Mouse (Mus musculus): ENCODE results near the gene Pde6h.
"Not testable (repeated sequence)": the region's sequence is repeated elsewhere in the genome, so short reads cannot be mapped to it uniquely, and the experiment has no call there.

Pde6h gene

GRCm38 (mm10) chr6:136941051-136942021 is 17.7 kb downstream of the Pde6h start, which contains the start of gene Arhgdib:
TSS of gene Arhgdib (minus strand) at chr6:136941899.
- peak; percentile 38 to 71 for DNase-seq (ENCODE audit: low spot score in 2 of 2)

GRCm38 (mm10) chr6:136942280-136942679 is 18.6 kb downstream of the Pde6h start:
- DNase-seq (ENCODE audit: low spot score in 2 of 2), result no peak

GRCm38 (mm10) chr6:136943392-136943791 is 19.8 kb downstream of the Pde6h start:
- DNase-seq (ENCODE audit: low spot score in 2 of 2), result no peak

GRCm38 (mm10) chr6:136944511-136944910 is 20.9 kb downstream of the Pde6h start:
- no peak for DNase-seq (ENCODE audit: low spot score in 2 of 2)

- peak; percentile 50 to 71 for DNase-seq (ENCODE audit: low spot score in 2 of 2)
Measured at GRCm38 (mm10) chr6:136946241-136946640, 22.6 kb downstream of the Pde6h start.

GRCm38 (mm10) chr6:136946943-136947342 is 23.3 kb downstream of the Pde6h start:
- DNase-seq (ENCODE audit: low spot score in 2 of 2), result no peak

- no peak for DNase-seq (ENCODE audit: low spot score in 2 of 2)
Measured at GRCm38 (mm10) chr6:136947716-136948115, 24.1 kb downstream of the Pde6h start.

- no peak for DNase-seq (ENCODE audit: low spot score in 2 of 2)
Measured at GRCm38 (mm10) chr6:136950171-136950570, 26.5 kb downstream of the Pde6h start.

GRCm38 (mm10) chr6:136952930-136953329 is 29.3 kb downstream of the Pde6h start:
- DNase-seq (ENCODE audit: low spot score in 2 of 2), result no peak

GRCm38 (mm10) chr6:136954192-136954591 is 30.6 kb downstream of the Pde6h start:
- no peak for DNase-seq (ENCODE audit: low spot score in 2 of 2)

GRCm38 (mm10) chr6:136954715-136955114 is 31.1 kb downstream of the Pde6h start:
- DNase-seq (ENCODE audit: low spot score in 2 of 2), result no peak

- DNase-seq (ENCODE audit: low spot score in 2 of 2), result no peak
Measured at GRCm38 (mm10) chr6:136955240-136955639, 31.6 kb downstream of the Pde6h start.

GRCm38 (mm10) chr6:136957062-136957461 is 33.4 kb downstream of the Pde6h start:
- DNase-seq (ENCODE audit: low spot score in 2 of 2), result no peak

- no peak for DNase-seq (ENCODE audit: low spot score in 2 of 2)
Measured at GRCm38 (mm10) chr6:136959131-136959530, 35.5 kb downstream of the Pde6h start.

GRCm38 (mm10) chr6:136962957-136963356 is 39.3 kb downstream of the Pde6h start:
- DNase-seq (ENCODE audit: low spot score in 2 of 2), result no peak

- DNase-seq (ENCODE audit: low spot score in 2 of 2), result peak in 1 of 2 experiments; percentile 29
Measured at GRCm38 (mm10) chr6:136964609-136965510, 41.2 kb downstream of the Pde6h start.

- no peak for DNase-seq (ENCODE audit: low spot score in 2 of 2)
Measured at GRCm38 (mm10) chr6:136965912-136966311, 42.3 kb downstream of the Pde6h start.

- no peak for DNase-seq (ENCODE audit: low spot score in 2 of 2)
Measured at GRCm38 (mm10) chr6:136967466-136967865, 43.8 kb downstream of the Pde6h start.

GRCm38 (mm10) chr6:136968877-136969276 is 45.2 kb downstream of the Pde6h start:
- not testable (repeated sequence) for DNase-seq (ENCODE audit: low spot score in 2 of 2)

GRCm38 (mm10) chr6:136979274-136980082 is 55.8 kb downstream of the Pde6h start:
- DNase-seq (ENCODE audit: low spot score in 2 of 2), result peak in 1 of 2 experiments; percentile 61

- no peak for DNase-seq (ENCODE audit: low spot score in 2 of 2)
Measured at GRCm38 (mm10) chr6:136980331-136980746, 56.7 kb downstream of the Pde6h start.
